Mouse (Mus musculus): Measurements from ENCODE around the gene Edaradd.

- TF ChIP-seq GATA1 (IDR thresholded peaks at IDR 0.05; ENCODE audit: low read length) (no peak), TAL1 (IDR thresholded peaks at IDR 0.05; ENCODE audit: low read length) (no peak)
These were observed 86.4 kb downstream of the Edaradd start for GRCm38 (mm10) chr13:12433843-12434242.
